Mouse (Mus musculus) lung, embryonic 16.5 days (tissue): ENCODE data around the gene Pla2r1. TPM values are rescaled to one million over a fixed set of nuclear protein-coding genes. Genes with fewer than 3 reads are reported as not detected.

Source experiments
- ATAC-seq: fragments of 200-750 bp; cut with Nextera tagmentation; 2 replicates; pipeline ENCODE4 v1.8.0; 2017; ENCODE audit warnings: low read depth, mild to moderate bottlenecking, moderate library complexity
- H3K27ac ChIP-seq: fragments of 300-500 bp; sonication (generic); 2 replicates; pipeline ENCODE4 v1.5.1; 2014; ENCODE audit warnings: mild to moderate bottlenecking, control low read depth, low read length
- H3K27me3 ChIP-seq: fragments of 300-500 bp; sonication (generic); 2 replicates; pipeline ENCODE4 v1.6.1; 2014; ENCODE audit warnings: low read depth, low read length, mixed read lengths; ENCODE audit not compliant: control insufficient read depth, insufficient read depth
- H3K36me3 ChIP-seq: fragments of 300-500 bp; sonication (generic); 2 replicates; pipeline ENCODE4 v1.6.1; 2014; ENCODE audit warnings: low read length; ENCODE audit not compliant: control insufficient read depth, insufficient read depth
- H3K4me1 ChIP-seq: fragments of 300-500 bp; sonication (generic); replicated peaks from 2 replicates; pipeline ENCODE4 v1.6.1; 2014; ENCODE audit warnings: low read length, mixed read lengths; ENCODE audit not compliant: control insufficient read depth, insufficient read depth
- H3K4me2 ChIP-seq: fragments of 300-500 bp; sonication (generic); 2 replicates; pipeline ENCODE4 v1.6.1; 2014; ENCODE audit warnings: low read depth, low read length, control low read depth
- H3K4me3 ChIP-seq: fragments of 300-500 bp; sonication (generic); 2 replicates; pipeline ENCODE4 v1.5.1; 2014; ENCODE audit warnings: mild to moderate bottlenecking, low read length, control low read depth
- H3K9ac ChIP-seq: fragments of 300-500 bp; sonication (generic); 2 replicates; pipeline ENCODE4 v1.6.1; 2014; ENCODE audit warnings: low read length, control low read depth
- H3K9me3 ChIP-seq: fragments of 300-500 bp; sonication (generic); 2 replicates; pipeline ENCODE4 v1.6.1; 2016; ENCODE audit warnings: low read length; ENCODE audit not compliant: control insufficient read depth
- WGBS: fragments of 180-500 bp; shearing (Covaris S2); extraction: QIAGEN DNeasy Blood & Tissue Kit; methylation state at CpG from one replicate; pipeline ENCODE4 v1.1.7; 2014; 5-methylcytosine and 5-hydroxymethylcytosine counted together
- polyA plus RNA-seq: library from polyadenylated mRNA; unstranded; fragments of >200 nt; fragmentation: Nextera tagmentation; extraction: Ambion mirVana; gene quantifications from 2 replicates; pipeline ENCODE4 v1.2.1, GENCODE M21; 2015

Pla2r1 gene
- polyA plus RNA-seq, 1 experiment from 2014 or later, result 4.3 TPM

DNA sequence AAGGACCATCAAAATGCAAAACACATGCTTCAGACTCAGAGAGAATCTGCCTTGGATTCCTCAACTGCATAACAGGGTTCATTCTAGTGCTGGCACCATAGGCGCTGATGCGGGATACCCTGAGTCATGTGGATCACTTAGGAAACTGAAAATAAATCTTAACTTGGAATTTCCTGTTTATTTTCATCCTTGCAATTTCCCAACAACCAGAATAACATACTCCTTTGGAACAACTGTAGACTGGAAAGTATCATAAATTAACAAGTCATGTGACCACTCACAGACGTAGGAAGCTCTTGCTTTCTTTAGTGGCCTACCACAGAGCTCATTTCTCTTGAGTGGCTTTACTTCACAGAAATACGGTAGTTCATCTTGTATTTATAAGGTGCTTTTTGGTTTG, 7.0 kb downstream of the Pla2r1 start:
- no peaks in the 10 kb centered on the region for H3K36me3 ChIP-seq
- WGBS, result 48% methylated on average over 4 of the region's 4 CpGs
- peak; percentile 76 for ATAC-seq

DNA sequence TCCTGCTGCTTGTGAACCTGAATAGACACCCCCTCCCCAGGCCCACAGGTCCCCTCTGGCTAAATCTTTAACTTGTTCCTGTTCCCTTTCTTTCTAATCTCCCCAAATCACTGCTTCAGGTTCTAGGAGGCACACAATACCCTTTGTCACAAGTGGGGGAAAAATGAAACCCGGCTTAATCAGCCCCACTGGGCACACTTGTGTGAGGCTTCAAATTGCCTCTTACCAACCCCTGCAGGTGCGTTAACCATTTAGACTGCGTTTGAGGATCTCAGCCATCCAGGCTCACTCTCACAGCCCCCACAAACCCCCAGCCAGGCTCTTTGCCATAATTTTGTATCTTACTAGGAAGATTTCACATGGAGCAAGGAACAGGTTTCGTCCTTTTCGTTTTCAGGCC, 9.1 kb downstream of the Pla2r1 start:
- no peak overlapping the region for H3K4me2 ChIP-seq
- 47% methylated on average over 5 of the region's 5 CpGs for WGBS

More for the DNA sequence above, 7.0 kb downstream of the Pla2r1 start:
- Histone ChIP-seq H3K4me3 (no peak overlapping the region), H3K4me2 (no peak overlapping the region), H3K9ac (no peak overlapping the region), H3K27me3 (no peaks in the 10 kb centered on the region), H3K9me3 (no peaks in the 10 kb centered on the region), H3K4me1 (peaks cover 13% of the 10 kb centered on the region), H3K27ac (no peak overlapping the region)

DNA sequence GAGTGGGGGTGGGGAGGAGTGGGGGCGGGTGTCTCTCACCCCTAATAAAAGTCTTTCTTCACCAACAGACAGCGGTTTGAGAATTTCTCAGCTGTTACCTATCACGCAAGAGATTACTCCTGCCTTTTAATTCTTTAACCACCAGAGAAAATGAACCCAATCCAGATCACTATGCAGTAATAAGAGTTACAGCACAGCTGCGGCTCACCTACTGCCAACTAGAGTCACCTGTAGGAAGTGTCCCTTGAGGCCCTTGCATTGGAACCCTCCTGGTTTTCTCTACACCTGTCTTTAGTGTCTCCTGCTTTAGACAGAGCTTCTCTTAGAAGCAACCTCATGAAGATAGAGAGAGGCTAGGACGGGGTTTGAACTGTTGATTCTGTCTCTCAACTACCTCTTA, 11.4 kb downstream of the Pla2r1 start:
- H3K4me1 ChIP-seq, result peaks cover 13% of the 10 kb centered on the region
- H3K9ac ChIP-seq, result no peak overlapping the region
- no peaks in the 10 kb centered on the region for H3K9me3 ChIP-seq
- no peaks in the 10 kb centered on the region for H3K27me3 ChIP-seq
- no peak overlapping the region for H3K27ac ChIP-seq
- no peak overlapping the region for H3K4me3 ChIP-seq
- H3K36me3 ChIP-seq, result no peaks in the 10 kb centered on the region
- no peak overlapping the region for H3K4me2 ChIP-seq
- no peak for ATAC-seq
- WGBS, result 21% methylated on average over 5 of the region's 5 CpGs

More for the DNA sequence above, 9.1 kb downstream of the Pla2r1 start:
- no peak overlapping the region for H3K4me3 ChIP-seq
- ATAC-seq, result no peak
- H3K9ac ChIP-seq, result 0 out of 2 replicates have a peak overlapping the region, but pooled peaks have one; percentile 9
- H3K36me3 ChIP-seq, result no peaks in the 10 kb centered on the region
- H3K27ac ChIP-seq, result no peak overlapping the region
- H3K27me3 ChIP-seq, result no peaks in the 10 kb centered on the region
- peaks cover 13% of the 10 kb centered on the region for H3K4me1 ChIP-seq
- H3K9me3 ChIP-seq, result no peaks in the 10 kb centered on the region

DNA sequence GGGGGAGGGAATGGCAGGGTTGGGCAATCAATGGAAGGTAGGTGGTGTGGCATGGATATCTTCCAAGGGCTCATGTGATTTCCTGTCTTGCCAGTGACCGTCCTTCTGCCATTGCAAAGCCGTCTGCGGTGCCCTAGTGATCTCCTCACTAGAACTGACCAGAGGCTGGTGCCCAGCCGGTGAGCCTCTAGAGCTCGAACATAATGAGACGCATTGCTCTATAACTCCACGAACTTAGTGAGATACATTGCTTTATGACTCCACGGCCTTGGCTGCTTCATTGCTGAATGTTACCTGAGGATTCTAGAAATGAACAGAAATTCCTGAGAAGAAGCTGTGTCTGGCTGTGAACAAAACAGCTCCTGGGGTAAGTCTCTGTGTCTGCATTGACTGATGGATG, 12.8 kb downstream of the Pla2r1 start:
- ATAC-seq, result no peak
- Histone ChIP-seq H3K9ac (no peak overlapping the region), H3K4me2 (no peak overlapping the region), H3K4me3 (no peak overlapping the region), H3K27me3 (no peaks in the 10 kb centered on the region), H3K9me3 (no peaks in the 10 kb centered on the region), H3K4me1 (peaks cover 13% of the 10 kb centered on the region), H3K27ac (no peak overlapping the region), H3K36me3 (no peaks in the 10 kb centered on the region)
- 89% methylated on average over 8 of the region's 8 CpGs for WGBS

DNA sequence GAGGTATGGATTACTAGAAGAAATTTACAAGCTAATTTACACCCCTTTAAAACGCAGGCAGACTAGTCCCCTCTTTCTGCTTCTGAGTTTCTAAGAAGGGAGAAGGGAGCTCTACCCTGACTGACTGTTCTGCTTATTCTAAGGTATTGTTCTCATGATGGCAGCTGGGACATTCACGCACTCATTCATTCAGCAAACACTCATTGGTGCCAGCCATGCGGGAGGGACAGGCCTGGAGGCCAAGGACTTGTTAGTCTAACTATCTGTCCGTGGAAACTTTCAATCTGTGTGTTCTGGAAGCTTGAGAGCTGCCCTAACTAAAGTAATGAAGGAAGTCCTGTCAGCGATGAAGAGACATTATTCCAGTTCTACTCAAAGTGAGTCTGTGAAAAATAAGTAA, 14.4 kb downstream of the Pla2r1 start:
- Histone ChIP-seq H3K4me1 (peaks cover 8% of the 10 kb centered on the region), H3K4me3 (no peak overlapping the region), H3K27ac (no peak overlapping the region), H3K9me3 (no peaks in the 10 kb centered on the region), H3K27me3 (no peaks in the 10 kb centered on the region), H3K36me3 (no peaks in the 10 kb centered on the region), H3K4me2 (no peak overlapping the region), H3K9ac (no peak overlapping the region)
- ATAC-seq, result peak; percentile 78
- 40% methylated on average over 5 of the region's 5 CpGs for WGBS

DNA sequence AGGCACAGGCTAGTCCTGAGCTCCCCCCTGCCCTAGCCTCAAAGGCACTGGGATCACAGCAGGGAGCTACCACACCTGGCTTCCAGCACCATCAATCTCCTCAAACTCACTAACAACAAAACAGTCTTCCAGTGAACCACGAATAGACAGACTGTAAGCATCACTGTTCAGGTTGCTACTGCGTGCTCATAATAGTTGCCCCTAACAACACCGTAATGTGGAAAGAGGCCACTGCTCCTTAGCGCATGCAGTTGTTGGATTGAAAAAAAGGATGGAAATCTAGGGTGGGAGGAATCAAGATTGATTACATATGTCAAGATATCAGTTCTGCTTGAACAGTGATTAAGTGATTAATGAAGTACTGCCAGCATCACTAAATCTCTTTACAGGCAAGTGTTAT, 14.8 kb downstream of the Pla2r1 start:
- WGBS, result 69% methylated on average over 4 of the region's 4 CpGs
- no peak for ATAC-seq
- no peaks in the 10 kb centered on the region for H3K36me3 ChIP-seq

DNA sequence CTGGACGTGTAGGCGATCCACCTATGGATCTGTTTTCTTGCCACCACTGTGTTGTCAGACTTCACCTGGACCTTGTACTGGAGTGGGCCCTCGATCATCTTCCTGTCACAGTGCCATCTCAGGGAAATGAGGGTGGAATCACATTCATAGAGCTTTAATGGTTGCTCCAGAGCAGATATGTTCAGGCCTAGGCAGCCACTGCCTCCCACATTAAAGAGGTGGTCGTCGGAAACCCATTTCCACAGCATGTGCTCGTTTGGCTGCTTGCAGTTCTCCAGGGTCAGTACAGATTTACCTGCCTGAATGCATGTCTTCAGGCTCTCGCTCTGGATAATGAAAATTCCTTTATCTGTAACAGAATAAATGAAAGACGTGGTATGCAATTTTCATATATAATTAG, 18.4 kb downstream of the Pla2r1 start:
- H3K9ac ChIP-seq, result no peak overlapping the region
- ATAC-seq, result no peak
- no peak overlapping the region for H3K4me3 ChIP-seq
- peaks cover 2% of the 10 kb centered on the region; the same call in 1 of the 2 replicates for H3K4me1 ChIP-seq
- no peaks in the 10 kb centered on the region for H3K36me3 ChIP-seq
- WGBS, result 86% methylated on average over 8 of the region's 8 CpGs
- H3K27ac ChIP-seq, result no peak overlapping the region
- no peak overlapping the region for H3K4me2 ChIP-seq
- no peaks in the 10 kb centered on the region for H3K9me3 ChIP-seq
- no peaks in the 10 kb centered on the region for H3K27me3 ChIP-seq

More for the DNA sequence above, 14.8 kb downstream of the Pla2r1 start:
- Histone ChIP-seq H3K4me2 (no peak overlapping the region), H3K9me3 (no peaks in the 10 kb centered on the region), H3K4me1 (peaks cover 8% of the 10 kb centered on the region), H3K27ac (no peak overlapping the region), H3K9ac (no peak overlapping the region), H3K4me3 (no peak overlapping the region), H3K27me3 (no peaks in the 10 kb centered on the region)

DNA sequence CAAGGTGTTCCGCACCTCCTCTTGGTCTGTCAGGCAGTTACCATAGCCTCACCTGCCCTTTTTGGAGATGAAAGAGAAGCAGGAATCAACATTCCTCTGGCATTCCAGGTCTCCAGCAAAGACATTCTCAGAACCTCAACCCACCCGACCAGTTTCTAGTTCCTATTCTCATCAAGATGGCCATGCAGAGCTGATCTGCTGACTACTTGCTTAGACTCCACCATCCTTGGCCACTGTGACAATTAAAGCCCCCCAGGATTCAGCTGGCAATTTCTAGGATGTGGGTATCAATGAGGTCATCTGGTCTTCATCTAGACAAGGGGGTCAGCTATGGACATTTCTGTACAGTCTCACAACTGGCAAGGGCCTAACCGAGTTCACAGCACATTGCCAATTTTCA, 20.1 kb downstream of the Pla2r1 start:
- peak; percentile 45; the same call in 1 of the 2 replicates for ATAC-seq
- Histone ChIP-seq H3K9ac (no peak overlapping the region), H3K27ac (no peak overlapping the region), H3K9me3 (no peaks in the 10 kb centered on the region), H3K4me2 (no peak overlapping the region), H3K27me3 (no peaks in the 10 kb centered on the region), H3K36me3 (no peaks in the 10 kb centered on the region), H3K4me1 (peaks cover 2% of the 10 kb centered on the region; the same call in 1 of the 2 replicates), H3K4me3 (no peak overlapping the region)
- 56% methylated on average over 3 of the region's 3 CpGs for WGBS

DNA sequence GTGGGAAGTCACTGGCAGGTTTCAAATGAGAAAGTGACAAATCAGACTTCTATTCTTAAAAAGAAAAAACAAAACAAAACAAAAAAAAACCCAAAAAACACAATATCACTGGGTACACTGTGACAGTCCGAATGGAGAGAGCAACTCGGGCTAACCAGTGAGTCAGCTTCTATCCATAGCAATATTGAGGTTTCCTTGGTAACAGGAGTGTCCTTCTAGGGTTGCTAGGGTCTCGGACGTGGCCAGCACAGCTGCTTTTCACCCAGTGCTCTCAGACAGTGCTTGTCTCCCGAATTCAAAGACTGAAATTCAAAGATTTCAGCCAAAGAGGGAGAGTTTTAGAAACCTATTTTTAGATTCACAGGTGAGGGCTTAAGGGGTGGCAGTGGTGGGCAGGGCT, 20.6 kb downstream of the Pla2r1 start:
- H3K36me3 ChIP-seq, result no peaks in the 10 kb centered on the region
- H3K27ac ChIP-seq, result no peak overlapping the region
- ATAC-seq, result 0 out of 2 replicates have a peak, but pooled peaks have one; percentile 55
- H3K27me3 ChIP-seq, result no peaks in the 10 kb centered on the region
- no peak overlapping the region for H3K4me2 ChIP-seq
- no peak overlapping the region for H3K4me3 ChIP-seq
- 57% methylated on average over 5 of the region's 5 CpGs for WGBS
- H3K4me1 ChIP-seq, result peaks cover 2% of the 10 kb centered on the region; the same call in 1 of the 2 replicates
- H3K9ac ChIP-seq, result no peak overlapping the region
- no peaks in the 10 kb centered on the region for H3K9me3 ChIP-seq

DNA sequence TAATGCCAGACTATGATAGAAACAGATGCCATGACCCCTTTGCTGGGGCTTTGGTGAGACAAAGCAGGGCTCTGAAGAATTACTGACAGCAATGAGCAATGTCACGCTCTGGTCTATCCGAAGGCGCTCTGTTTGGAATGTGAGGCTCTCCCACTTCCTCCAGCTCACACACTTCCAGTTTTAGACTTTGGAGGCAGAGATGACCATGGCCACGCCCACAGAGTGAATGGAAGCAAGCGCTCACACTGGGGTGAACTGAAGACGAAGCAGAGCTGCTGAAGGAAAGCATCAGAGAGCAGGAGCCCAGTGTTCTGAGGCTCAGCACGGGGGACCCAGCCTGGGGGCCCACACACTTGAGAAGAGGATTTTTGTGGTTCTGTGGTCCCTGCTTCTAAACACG, 37.3 kb downstream of the Pla2r1 start:
- Histone ChIP-seq H3K4me2 (peak overlapping the region; percentile 26), H3K27me3 (no peaks in the 10 kb centered on the region), H3K9me3 (no peaks in the 10 kb centered on the region), H3K27ac (no peak overlapping the region), H3K4me3 (no peak overlapping the region), H3K9ac (no peak overlapping the region), H3K36me3 (no peaks in the 10 kb centered on the region), H3K4me1 (peaks cover 4% of the 10 kb centered on the region; the same call in 1 of the 2 replicates)
- 28% methylated on average over 8 of the region's 8 CpGs for WGBS
- peak; percentile 59; the same call in 1 of the 2 replicates for ATAC-seq
